Mouse (Mus musculus): ENCODE data around the gene Pum3.

- TF ChIP-seq CTCF (IDR thresholded peaks at IDR 0.05; ENCODE audit: borderline replicate concordance, control insufficient read depth, extremely low read depth, insufficient read depth, low read length, poor library complexity), result no peak
- TF ChIP-seq POLR2A (IDR thresholded peaks at IDR 0.05; ENCODE audit: control insufficient read depth, extremely low read depth, insufficient read depth, low read length, poor library complexity), result no peak
Measured at GRCm38 (mm10) chr19:27360381-27360780, 69.2 kb downstream of the Pum3 start.
